Mouse (Mus musculus): ENCODE measurements around the gene Gm49776. TPM values are rescaled to one million over a fixed set of nuclear protein-coding genes. Genes with fewer than 3 reads are reported as not detected.

Gene Gm49776
- polyA plus RNA-seq, 1 experiment from 2014 or later, result not detected

DNA sequence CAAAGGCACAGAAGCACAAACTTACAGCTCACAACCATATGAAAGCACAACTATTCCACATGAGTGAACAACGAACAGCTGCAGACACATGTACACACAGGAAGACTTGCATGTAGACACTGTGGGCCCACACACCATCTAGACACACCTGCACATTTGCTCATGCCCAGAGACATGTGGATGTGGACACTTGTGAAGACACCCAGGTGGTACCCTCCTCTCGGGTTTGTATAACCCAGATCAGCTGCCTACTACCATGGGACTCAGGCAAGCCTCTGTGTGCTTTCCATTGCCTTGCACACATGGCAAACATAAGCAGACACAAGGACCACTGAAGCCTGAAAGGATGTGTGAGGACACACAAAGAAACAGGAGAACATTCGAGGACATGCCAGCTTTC, 27.1 kb downstream of the Gm49776 start:
- no peak overlapping the region for H3K4me3 ChIP-seq
- peaks cover 38% of the 10 kb centered on the region for H3K36me3 ChIP-seq
- no peak for DNase-seq (ENCODE audit: low spot score)
- WGBS, result 86% methylated on average over 3 of the region's 3 CpGs
- no peak overlapping the region for H3K27ac ChIP-seq
- H3K4me1 ChIP-seq (replicated peaks), result peaks cover 32% of the 10 kb centered on the region
- no peaks in the 10 kb centered on the region for H3K27me3 ChIP-seq (ENCODE audit: insufficient read depth, poor library complexity, severe bottlenecking)
- H3K9me3 ChIP-seq, result no peaks in the 10 kb centered on the region

DNA sequence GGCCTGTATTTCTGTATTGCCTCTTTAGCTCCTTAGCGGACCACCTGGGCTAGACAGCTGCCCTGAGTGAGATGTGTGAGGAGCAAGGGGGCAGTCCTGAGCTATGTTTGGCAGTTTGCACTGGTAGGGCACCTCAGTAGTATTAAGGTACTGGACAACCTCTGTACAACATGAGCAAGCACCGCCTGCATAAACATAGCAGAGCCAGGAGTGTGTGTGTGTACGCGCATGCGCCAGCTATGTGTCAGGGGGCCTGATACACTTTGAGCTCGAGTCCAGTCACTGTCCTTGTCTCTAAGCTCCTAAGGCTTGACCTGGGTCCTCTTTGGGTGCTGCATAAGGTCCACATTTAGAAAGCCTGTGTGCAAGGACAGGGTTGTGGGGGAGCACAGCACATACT, 27.5 kb downstream of the Gm49776 start:
- H3K27ac ChIP-seq, result no peak overlapping the region
- WGBS, result 92% methylated on average over 6 of the region's 6 CpGs
- peaks cover 42% of the 10 kb centered on the region for H3K36me3 ChIP-seq
- H3K27me3 ChIP-seq (ENCODE audit: insufficient read depth, poor library complexity, severe bottlenecking), result no peaks in the 10 kb centered on the region
- H3K4me3 ChIP-seq, result no peak overlapping the region
- DNase-seq (ENCODE audit: low spot score), result no peak
- H3K9me3 ChIP-seq, result no peaks in the 10 kb centered on the region
- peaks cover 27% of the 10 kb centered on the region for H3K4me1 ChIP-seq (replicated peaks)

DNA sequence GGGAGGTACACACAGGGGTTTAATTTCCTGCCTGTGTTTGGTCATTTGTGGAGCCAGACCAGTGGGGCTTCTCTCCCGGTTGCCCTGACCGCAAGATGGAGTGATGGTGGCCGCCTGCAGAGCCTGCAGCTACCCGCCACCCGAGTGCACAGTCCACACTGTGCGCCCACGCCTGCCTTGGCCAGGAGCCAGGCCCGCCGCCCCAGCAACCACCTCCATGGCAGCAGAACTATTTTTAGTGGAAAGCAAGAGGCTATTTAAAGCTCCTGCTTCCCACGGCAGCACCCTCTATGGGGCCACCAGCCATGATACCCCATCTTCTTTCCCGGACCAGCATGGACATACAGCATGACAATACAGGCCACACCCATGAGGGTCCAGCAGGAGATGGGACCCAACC, 28.5 kb downstream of the Gm49776 start:
- Histone ChIP-seq H3K27ac (no peak overlapping the region), H3K27me3 (ENCODE audit: insufficient read depth, poor library complexity, severe bottlenecking) (no peaks in the 10 kb centered on the region), H3K4me1 (replicated peaks) (peaks cover 24% of the 10 kb centered on the region), H3K4me3 (no peak overlapping the region), H3K9me3 (no peaks in the 10 kb centered on the region), H3K36me3 (peaks cover 52% of the 10 kb centered on the region)
- WGBS, result 89% methylated on average over 11 of the region's 11 CpGs
- DNase-seq (ENCODE audit: low spot score), result no peak

DNA sequence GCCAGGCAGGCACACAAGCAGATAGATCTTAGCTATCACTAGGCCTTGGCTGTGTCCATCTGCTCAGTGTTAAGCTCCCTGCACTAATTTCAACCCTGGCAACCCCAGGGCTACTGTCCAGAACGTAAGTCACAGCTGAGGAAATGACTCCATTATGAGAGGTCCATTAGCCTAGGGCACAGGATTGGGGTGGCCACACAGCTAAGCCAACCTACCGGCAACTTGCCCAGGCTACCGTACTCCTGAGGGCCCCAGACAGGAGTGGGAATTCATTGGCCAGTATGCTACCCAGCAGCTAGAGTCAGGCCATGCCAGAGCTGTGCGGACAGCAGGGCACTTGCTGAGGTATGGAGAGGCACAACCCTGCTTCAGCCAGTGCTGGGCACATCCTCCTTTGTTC, 29.3 kb downstream of the Gm49776 start:
- Histone ChIP-seq H3K27me3 (ENCODE audit: insufficient read depth, poor library complexity, severe bottlenecking) (no peaks in the 10 kb centered on the region), H3K9me3 (no peaks in the 10 kb centered on the region), H3K4me1 (replicated peaks) (peaks cover 16% of the 10 kb centered on the region), H3K4me3 (no peak overlapping the region), H3K36me3 (peaks cover 60% of the 10 kb centered on the region), H3K27ac (no peak overlapping the region)
- no peak for DNase-seq (ENCODE audit: low spot score)
- 93% methylated on average over 4 of the region's 4 CpGs for WGBS

DNA sequence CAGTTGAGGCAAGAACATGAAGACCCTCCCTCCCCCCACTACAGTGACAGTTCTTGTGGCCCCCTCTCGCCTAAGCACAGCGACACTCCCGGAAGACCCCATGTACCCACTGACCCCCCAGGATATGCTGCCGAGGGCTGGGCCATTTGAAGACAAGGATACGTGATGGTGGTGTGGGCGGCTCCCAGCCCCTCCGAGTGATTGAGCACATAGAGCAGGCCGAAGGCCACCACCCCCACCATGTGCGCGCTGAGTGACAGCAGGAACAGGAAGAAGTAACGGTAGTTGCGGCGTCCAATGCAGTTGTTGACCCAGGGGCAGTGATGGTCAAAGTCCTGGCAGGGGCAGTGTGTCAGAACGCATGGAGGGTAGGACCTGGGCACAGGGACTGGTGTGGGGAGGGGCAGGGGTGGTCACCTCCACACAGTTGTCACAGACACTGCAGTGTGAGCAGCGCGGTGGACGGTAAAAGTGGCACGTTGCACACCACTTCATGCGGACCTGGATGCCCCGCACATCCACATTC, 30.2 kb downstream of the Gm49776 start:
- Histone ChIP-seq H3K27me3 (ENCODE audit: insufficient read depth, poor library complexity, severe bottlenecking) (no peaks in the 10 kb centered on the region), H3K4me3 (no peak overlapping the region), H3K36me3 (peaks cover 65% of the 10 kb centered on the region), H3K9me3 (no peaks in the 10 kb centered on the region), H3K4me1 (replicated peaks) (peaks cover 7% of the 10 kb centered on the region; the same call in 1 of the 2 replicates), H3K27ac (no peak overlapping the region)
- no peak for DNase-seq (ENCODE audit: low spot score)
- 95% methylated on average over 20 of the region's 20 CpGs for WGBS

DNA sequence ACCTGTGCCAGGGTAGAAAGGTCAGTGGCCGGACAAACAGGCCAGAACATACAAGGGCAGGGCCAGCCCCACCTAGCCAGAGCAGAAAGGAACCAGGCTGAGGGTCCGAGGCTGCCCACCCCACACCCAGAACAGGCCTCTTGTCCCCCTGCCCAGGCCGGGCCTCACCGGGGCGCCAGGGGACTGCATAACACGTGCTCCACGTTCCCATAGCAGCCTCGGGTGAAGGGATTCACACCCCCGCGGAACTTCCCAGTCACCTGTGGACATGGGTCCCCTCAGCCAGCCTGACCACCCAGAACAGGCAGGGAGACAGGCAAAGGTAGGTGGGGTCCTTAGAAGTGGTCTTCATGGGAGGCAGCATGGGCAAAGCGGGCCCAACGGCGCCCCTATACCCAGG, 30.9 kb downstream of the Gm49776 start:
- H3K9me3 ChIP-seq, result no peaks in the 10 kb centered on the region
- 92% methylated on average over 13 of the region's 13 CpGs for WGBS
- no peaks in the 10 kb centered on the region for H3K27me3 ChIP-seq (ENCODE audit: insufficient read depth, poor library complexity, severe bottlenecking)
- H3K27ac ChIP-seq, result no peak overlapping the region
- peaks cover 73% of the 10 kb centered on the region for H3K36me3 ChIP-seq
- H3K4me3 ChIP-seq, result no peak overlapping the region
- H3K4me1 ChIP-seq (replicated peaks), result peaks cover 7% of the 10 kb centered on the region; the same call in 1 of the 2 replicates
- DNase-seq (ENCODE audit: low spot score), result no peak

DNA sequence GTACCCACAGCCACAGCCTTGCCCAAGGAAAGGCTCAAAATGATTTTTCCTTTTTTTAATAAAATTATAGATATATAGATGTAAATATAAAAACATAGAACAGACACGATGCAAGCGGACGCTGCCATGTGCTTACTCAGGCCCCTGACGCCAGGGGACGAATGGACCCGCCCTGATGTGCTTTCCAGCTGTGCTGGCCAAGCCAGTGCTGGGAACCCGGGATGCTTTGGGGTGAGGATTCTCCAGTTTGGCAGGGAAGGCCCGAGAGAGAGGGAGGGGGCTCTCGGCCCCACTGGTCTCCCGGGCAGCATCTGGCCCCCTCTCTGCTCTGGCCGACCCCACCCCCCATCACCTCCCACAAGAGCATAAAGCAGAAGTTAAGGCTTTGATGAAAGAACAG, 35.9 kb downstream of the Gm49776 start:
- Histone ChIP-seq H3K9me3 (no peaks in the 10 kb centered on the region), H3K4me3 (no peak overlapping the region), H3K36me3 (peaks cover 63% of the 10 kb centered on the region), H3K4me1 (replicated peaks) (peaks cover 35% of the 10 kb centered on the region), H3K27me3 (ENCODE audit: insufficient read depth, poor library complexity, severe bottlenecking) (no peaks in the 10 kb centered on the region), H3K27ac (no peak overlapping the region)
- no peak for DNase-seq (ENCODE audit: low spot score)
- WGBS, result 81% methylated on average over 11 of the region's 11 CpGs

DNA sequence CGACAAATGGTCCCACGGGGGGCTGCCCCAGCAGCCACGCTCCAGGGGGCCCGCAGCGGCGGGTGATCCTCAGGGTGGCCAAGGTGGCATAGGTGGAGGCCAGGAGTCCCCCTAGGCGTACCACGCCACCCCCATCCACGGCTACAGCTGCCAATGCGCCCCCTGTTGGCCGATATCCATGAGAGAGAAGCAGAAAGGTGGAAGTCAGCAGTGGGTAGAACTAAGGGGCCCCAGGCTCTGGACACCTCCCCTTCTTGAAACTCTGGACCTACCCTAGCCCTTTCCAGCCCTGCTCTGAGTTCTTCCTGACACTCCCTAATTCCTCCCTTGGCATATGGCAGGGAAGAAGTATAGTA, 36.6 kb downstream of the Gm49776 start:
- no peak for DNase-seq (ENCODE audit: low spot score)
- WGBS, result 75% methylated on average over 11 of the region's 11 CpGs
- H3K36me3 ChIP-seq, result peaks cover 57% of the 10 kb centered on the region

DNA sequence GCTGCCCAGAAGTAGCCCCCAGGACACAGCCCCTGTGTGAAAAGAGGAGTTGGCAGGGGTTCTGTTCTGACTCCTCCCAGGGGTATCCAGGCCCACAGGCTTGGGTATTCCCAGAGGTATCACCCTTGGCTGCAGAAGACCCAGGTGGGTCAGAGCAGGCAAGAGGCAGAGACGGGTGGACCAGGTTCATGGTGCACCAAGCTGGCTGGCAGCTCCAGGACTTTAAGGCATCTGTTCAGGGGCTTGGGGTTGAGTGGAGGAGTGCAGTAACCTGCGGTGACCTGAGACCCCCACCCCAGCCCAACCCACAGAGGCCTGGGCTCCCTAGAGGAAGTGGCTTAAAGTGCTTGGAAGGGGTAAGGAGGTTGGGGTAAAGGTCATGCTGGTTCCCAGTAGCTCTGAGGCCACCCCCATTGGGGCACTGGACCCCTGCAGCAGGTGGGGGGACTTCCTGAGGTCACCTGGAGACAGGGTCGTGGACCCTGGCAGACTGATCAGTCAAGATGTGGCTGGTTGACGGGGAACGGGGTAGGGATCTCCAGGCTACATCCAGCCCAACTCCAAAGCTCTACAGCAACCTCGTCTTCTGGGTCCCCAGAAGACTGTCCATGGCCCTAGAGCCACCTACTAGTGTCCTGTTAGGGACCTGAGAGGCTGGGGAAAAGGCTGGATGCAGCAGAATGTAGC, 37.1 kb downstream of the Gm49776 start:
- H3K4me1 ChIP-seq (replicated peaks), result peaks cover 35% of the 10 kb centered on the region
- peaks cover 52% of the 10 kb centered on the region for H3K36me3 ChIP-seq
- DNase-seq (ENCODE audit: low spot score), result no peak
- H3K9me3 ChIP-seq, result no peaks in the 10 kb centered on the region
- no peaks in the 10 kb centered on the region for H3K27me3 ChIP-seq (ENCODE audit: insufficient read depth, poor library complexity, severe bottlenecking)
- 90% methylated on average over 6 of the region's 6 CpGs for WGBS
- 0 out of 2 replicates have a peak overlapping the region, but pooled peaks have one; percentile 3 for H3K27ac ChIP-seq
- H3K4me3 ChIP-seq, result no peak overlapping the region

More for the DNA sequence above, 36.6 kb downstream of the Gm49776 start:
- H3K4me1 ChIP-seq (replicated peaks), result peaks cover 35% of the 10 kb centered on the region
- H3K9me3 ChIP-seq, result no peaks in the 10 kb centered on the region
- no peak overlapping the region for H3K4me3 ChIP-seq
- H3K27me3 ChIP-seq (ENCODE audit: insufficient read depth, poor library complexity, severe bottlenecking), result no peaks in the 10 kb centered on the region
- no peak overlapping the region for H3K27ac ChIP-seq

DNA sequence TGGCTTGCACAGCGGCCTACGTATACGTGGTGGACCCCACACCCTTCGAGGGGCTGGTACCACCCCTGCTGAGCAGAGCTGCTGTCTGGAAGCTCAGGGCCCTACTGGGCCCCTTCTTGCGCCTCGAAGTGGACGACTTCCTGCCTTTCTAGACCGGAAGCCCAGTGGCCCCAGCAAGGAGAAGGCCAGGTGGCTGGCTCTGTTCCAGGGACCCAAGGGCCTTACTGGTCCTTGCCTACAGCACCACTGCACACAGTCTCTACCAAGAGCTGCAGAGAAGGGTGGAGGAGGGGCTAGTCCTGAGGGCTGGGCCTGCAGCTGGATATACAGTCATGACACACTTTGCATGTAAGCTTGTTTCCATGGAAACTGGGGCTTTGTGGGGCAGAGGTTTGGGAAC, 38.1 kb downstream of the Gm49776 start:
- Histone ChIP-seq H3K9me3 (no peaks in the 10 kb centered on the region), H3K27me3 (ENCODE audit: insufficient read depth, poor library complexity, severe bottlenecking) (no peaks in the 10 kb centered on the region), H3K4me3 (no peak overlapping the region), H3K36me3 (peaks cover 42% of the 10 kb centered on the region), H3K4me1 (replicated peaks) (peaks cover 35% of the 10 kb centered on the region), H3K27ac (peak overlapping the region; percentile 31)
- DNase-seq (ENCODE audit: low spot score), result no peak
- 66% methylated on average over 8 of the region's 8 CpGs for WGBS

DNA sequence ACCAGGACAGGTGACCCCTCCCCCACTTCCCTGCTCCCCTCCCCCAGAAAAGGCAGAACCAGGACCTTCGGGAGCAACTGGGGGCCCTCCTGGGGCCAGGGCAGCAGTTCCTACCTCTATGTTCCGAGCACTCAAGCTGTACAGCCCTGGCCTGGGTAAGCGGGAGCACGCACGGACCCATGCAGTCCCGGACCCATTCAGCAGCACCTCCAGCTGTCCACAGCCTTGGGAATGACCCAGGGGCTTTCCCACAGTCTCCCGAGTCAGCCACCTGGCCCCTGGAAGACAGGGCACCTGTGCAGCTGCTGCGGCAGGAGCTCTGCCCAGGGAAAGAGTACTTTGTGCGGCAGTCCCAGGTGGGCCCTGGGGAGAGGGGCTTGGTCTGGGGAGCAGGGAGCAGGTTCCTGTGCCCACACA, 39.5 kb downstream of the Gm49776 start:
- Histone ChIP-seq H3K4me1 (replicated peaks) (peaks cover 49% of the 10 kb centered on the region), H3K4me3 (no peak overlapping the region), H3K27ac (peak overlapping the region; percentile 42), H3K36me3 (peaks cover 27% of the 10 kb centered on the region), H3K9me3 (no peaks in the 10 kb centered on the region), H3K27me3 (ENCODE audit: insufficient read depth, poor library complexity, severe bottlenecking) (no peaks in the 10 kb centered on the region)
- DNase-seq (ENCODE audit: low spot score), result no peak
- 75% methylated on average over 9 of the region's 9 CpGs for WGBS

DNA sequence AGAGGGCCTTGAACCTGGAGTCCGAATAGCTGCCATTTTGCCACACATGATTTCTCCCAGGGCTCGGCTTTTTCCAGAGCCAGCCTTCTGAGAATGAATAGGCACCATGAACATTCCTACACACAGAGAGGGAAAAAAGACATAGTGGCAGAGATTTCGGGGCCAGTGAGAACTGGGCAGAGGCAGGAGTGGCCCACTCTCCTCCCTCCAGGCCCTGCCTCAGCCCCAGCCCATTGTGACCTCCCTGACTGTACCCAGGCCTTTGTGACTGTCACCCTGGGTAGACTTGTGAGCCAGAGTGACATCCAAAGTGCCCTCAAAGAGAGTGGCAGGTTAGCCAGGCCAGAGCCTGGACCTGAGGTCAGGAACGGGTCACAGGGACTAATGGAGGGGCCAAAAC, 40.5 kb downstream of the Gm49776 start, which contains the start of gene Ccdc188:
Ccdc188 (plus strand) TSS at position 301 of the 400 bp plus-strand sequence.
- H3K4me1 ChIP-seq (replicated peaks), result peaks cover 59% of the 10 kb centered on the region
- 88% methylated on average over 4 of the region's 4 CpGs for WGBS
- H3K36me3 ChIP-seq, result peaks cover 17% of the 10 kb centered on the region
- no peak within 1 kb of the TSS for H3K4me3 ChIP-seq
- no peak for DNase-seq (ENCODE audit: low spot score)
- peak within 1 kb of the TSS; percentile 42; the same call in 1 of the 2 replicates for H3K27ac ChIP-seq
- H3K9me3 ChIP-seq, result no peaks in the 10 kb centered on the region
- H3K27me3 ChIP-seq (ENCODE audit: insufficient read depth, poor library complexity, severe bottlenecking), result no peaks in the 10 kb centered on the region

DNA sequence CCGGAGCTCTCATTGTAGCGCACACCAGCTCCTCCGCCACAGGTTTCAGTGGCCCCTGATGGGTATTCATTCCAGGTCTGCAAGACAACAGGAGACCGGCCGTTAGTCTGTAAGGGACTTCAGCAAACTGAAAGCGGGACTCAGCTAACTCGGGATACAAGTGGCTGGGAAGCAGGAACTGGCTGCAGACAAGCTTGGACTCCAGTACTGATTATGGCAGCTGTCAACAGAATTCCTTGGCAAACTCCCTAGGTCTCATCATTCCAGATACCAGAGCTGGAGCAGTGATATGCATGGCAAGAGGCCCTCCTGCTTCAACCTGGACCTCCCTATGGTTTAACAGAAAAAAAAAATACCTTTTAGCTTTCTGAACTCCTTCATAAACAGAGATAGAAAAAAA, 43.3 kb downstream of the Gm49776 start:
- Histone ChIP-seq H3K4me3 (peak overlapping the region; percentile 36), H3K27me3 (ENCODE audit: insufficient read depth, poor library complexity, severe bottlenecking) (peaks cover 6% of the 10 kb centered on the region), H3K9me3 (no peaks in the 10 kb centered on the region), H3K36me3 (no peaks in the 10 kb centered on the region), H3K27ac (peak overlapping the region; percentile 84), H3K4me1 (replicated peaks) (peaks cover 49% of the 10 kb centered on the region)
- no peak for DNase-seq (ENCODE audit: low spot score)
- 84% methylated on average over 7 of the region's 7 CpGs for WGBS

All from hindbrain, embryonic 10.5 days (tissue).